Mouse (Mus musculus) lung, embryonic 14.5 days (tissue): ENCODE results near the gene Tshz2. TPM values are rescaled to one million over a fixed set of nuclear protein-coding genes. Genes with fewer than 3 reads are reported as not detected.

ENCODE experiments used
- ATAC-seq: fragments of 200-750 bp; cut with Nextera tagmentation; 2 replicates; pipeline ENCODE4 v1.8.0; 2017; ENCODE audit warnings: mild to moderate bottlenecking, moderate TSS enrichment, moderate library complexity; ENCODE audit not compliant: insufficient read depth
- DNase-seq: peaks from one replicate; pipeline ENCODE4 v3.0.0-alpha.2; 2015
- H3K27ac ChIP-seq: fragments of 300-500 bp; sonication (generic); 2 replicates; pipeline ENCODE4 v1.5.1; 2014; ENCODE audit warnings: low read depth, mild to moderate bottlenecking, moderate library complexity
- H3K27me3 ChIP-seq: fragments of 300-500 bp; sonication (generic); 2 replicates; pipeline ENCODE4 v1.6.1; 2014; ENCODE audit warnings: low read length, control low read depth; ENCODE audit not compliant: insufficient read depth
- H3K36me3 ChIP-seq: fragments of 300-500 bp; sonication (generic); 2 replicates; pipeline ENCODE4 v1.6.1; 2014; ENCODE audit warnings: control low read depth; ENCODE audit not compliant: insufficient read depth
- H3K4me1 ChIP-seq: fragments of 300-500 bp; sonication (generic); 2 replicates; pipeline ENCODE4 v1.6.1; 2014; ENCODE audit warnings: antibody characterized with exemption, control low read depth; ENCODE audit not compliant: insufficient read depth
- H3K4me2 ChIP-seq: fragments of 300-500 bp; sonication (generic); 2 replicates; pipeline ENCODE4 v1.6.1; 2014; ENCODE audit warnings: mild to moderate bottlenecking
- H3K4me3 ChIP-seq: fragments of 300-500 bp; sonication (generic); 2 replicates; pipeline ENCODE4 v1.5.1; 2014; ENCODE audit warnings: low read depth, low read length
- H3K9ac ChIP-seq: fragments of 300-500 bp; sonication (generic); 2 replicates; pipeline ENCODE4 v1.6.1; 2014
- H3K9me3 ChIP-seq: fragments of 300-500 bp; sonication (generic); 2 replicates; pipeline ENCODE4 v1.6.1; 2016; ENCODE audit warnings: low read depth, low read length, control low read depth
- CTCF ChIP-seq: IDR thresholded peaks from 2 replicates; pipeline ENCODE4 v1.5.1; 2016; ENCODE audit warnings: antibody characterized with exemption, low read depth
- WGBS: fragments of 180-500 bp; shearing (Covaris S2); extraction: QIAGEN DNeasy Blood & Tissue Kit; methylation state at CpG from one replicate; pipeline ENCODE4 v1.1.7; 2014; 5-methylcytosine and 5-hydroxymethylcytosine counted together
- polyA plus RNA-seq: library from polyadenylated mRNA; unstranded; fragments of >200 nt; fragmentation: Nextera tagmentation; extraction: Ambion mirVana; gene quantifications from 2 replicates; pipeline ENCODE4 v1.2.1, GENCODE M21; 2014

The Tshz2 gene
- polyA plus RNA-seq, 1 experiment from 2014 or later = 8.9 TPM

- WGBS = 32% methylated on average over 16 of the region's 16 CpGs
- Histone ChIP-seq H3K9ac (no peak overlapping the region), H3K4me2 (no peak overlapping the region), H3K9me3 (no peaks in the 10 kb centered on the region), H3K27me3 (no peaks in the 10 kb centered on the region), H3K36me3 (no peaks in the 10 kb centered on the region), H3K4me1 (peaks cover 22% of the 10 kb centered on the region), H3K27ac (0 out of 2 replicates have a peak overlapping the region, but pooled peaks have one; percentile 27), H3K4me3 (no peak overlapping the region)
- TF ChIP-seq CTCF = no peak
- DNase-seq (peak; percentile 92), ATAC-seq (peak; percentile 70)
These were observed 96.0 kb downstream of the Tshz2 start for GRCm38 (mm10) chr2:169728651-169729280.

DNA sequence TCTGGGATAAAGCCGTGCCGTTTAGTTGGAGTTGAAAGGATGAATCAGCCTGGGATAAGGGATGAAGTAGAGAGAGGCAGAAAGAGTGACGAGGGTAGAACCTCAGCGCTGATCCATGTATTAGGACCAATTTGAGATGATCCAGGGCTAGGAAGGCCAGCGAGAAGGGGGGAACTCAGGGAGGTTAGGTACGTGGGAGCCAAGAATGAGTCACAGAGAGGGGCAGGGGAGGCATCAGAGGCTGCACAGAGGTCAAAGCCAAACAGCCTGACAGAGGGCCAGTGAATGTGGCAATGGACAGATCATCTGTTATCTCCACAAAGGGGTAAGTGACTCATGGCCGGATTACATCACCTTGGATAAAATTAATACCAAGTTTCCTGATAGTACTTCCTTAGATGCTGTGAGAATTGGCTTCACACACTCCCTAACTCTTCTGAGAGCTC is 97.8 kb downstream of the Tshz2 start:
- DNase-seq (no peak), ATAC-seq (no peak)
- no peaks in the 10 kb centered on the region for H3K9me3 ChIP-seq
- TF ChIP-seq CTCF = no peak
- H3K4me1 ChIP-seq = peaks cover 13% of the 10 kb centered on the region; the same call in 1 of the 2 replicates
- no peak overlapping the region for H3K27ac ChIP-seq
- no peaks in the 10 kb centered on the region for H3K27me3 ChIP-seq
- WGBS = 64% methylated on average over 7 of the region's 7 CpGs
- H3K4me2 ChIP-seq = no peak overlapping the region
- no peak overlapping the region for H3K9ac ChIP-seq
- no peaks in the 10 kb centered on the region for H3K36me3 ChIP-seq
- no peak overlapping the region for H3K4me3 ChIP-seq

DNA sequence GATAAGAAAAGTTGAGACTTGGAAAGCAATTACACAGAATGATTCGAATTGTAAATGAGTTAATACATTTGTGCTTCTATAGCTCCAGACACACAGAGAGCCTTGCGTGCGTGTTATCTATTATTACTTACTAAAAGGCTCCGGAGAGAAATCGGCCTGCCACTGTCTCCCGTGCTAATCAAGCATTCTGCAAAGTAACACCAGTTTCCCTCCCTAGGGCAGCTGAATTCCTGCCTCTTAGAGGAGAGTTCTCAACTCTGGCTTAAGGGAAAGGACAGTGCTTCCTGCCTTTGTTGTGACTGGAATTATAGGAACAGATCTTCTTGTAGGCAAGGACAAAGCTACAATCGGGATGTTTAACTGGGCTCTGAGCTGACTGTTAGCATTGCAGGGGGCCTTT is 101.2 kb downstream of the Tshz2 start:
- DNase-seq (no peak), ATAC-seq (no peak)
- Histone ChIP-seq H3K4me1 (peaks cover 5% of the 10 kb centered on the region; the same call in 1 of the 2 replicates), H3K9me3 (no peaks in the 10 kb centered on the region), H3K9ac (no peak overlapping the region), H3K27ac (no peak overlapping the region), H3K4me2 (no peak overlapping the region), H3K36me3 (no peaks in the 10 kb centered on the region), H3K27me3 (no peaks in the 10 kb centered on the region), H3K4me3 (no peak overlapping the region)
- no peak for TF ChIP-seq CTCF
- 69% methylated on average over 7 of the region's 7 CpGs for WGBS

- H3K9ac ChIP-seq = no peak overlapping the region
- no peaks in the 10 kb centered on the region for H3K9me3 ChIP-seq
- no peaks in the 10 kb centered on the region for H3K4me1 ChIP-seq
- 88% methylated on average over 26 of the region's 26 CpGs for WGBS
- no peak for DNase-seq
- no peak for ATAC-seq
- no peak overlapping the region for H3K4me2 ChIP-seq
- no peaks in the 10 kb centered on the region for H3K27me3 ChIP-seq
- no peaks in the 10 kb centered on the region for H3K36me3 ChIP-seq
- H3K4me3 ChIP-seq = no peak overlapping the region
- TF ChIP-seq CTCF = no peak
- H3K27ac ChIP-seq = no peak overlapping the region
These were observed 102.9 kb downstream of the Tshz2 start for GRCm38 (mm10) chr2:169735475-169736406.

DNA sequence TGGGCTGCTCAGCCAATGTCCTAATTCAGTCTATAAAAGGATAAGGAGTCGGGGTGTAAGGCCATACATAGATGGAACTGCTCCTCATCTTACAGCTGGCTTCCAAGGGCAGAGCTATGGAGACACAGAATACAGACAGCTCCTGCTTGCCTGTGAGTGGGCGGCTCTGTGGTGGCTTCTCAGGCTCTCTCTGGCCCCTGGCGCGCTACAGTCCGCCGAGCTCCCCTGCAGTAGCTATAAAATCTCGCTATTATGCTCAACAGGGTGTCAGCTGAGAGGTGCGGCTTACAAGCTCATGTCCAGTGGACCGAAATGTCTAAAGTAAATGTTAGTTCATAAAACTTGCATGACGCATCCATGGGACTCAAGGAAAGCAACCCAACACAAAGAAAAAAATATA is 108.2 kb downstream of the Tshz2 start:
- 88% methylated on average over 10 of the region's 10 CpGs for WGBS
- Histone ChIP-seq H3K27ac (no peak overlapping the region), H3K4me3 (no peak overlapping the region), H3K9me3 (no peaks in the 10 kb centered on the region), H3K4me1 (peaks cover 7% of the 10 kb centered on the region; the same call in 1 of the 2 replicates), H3K9ac (no peak overlapping the region), H3K27me3 (no peaks in the 10 kb centered on the region), H3K36me3 (no peaks in the 10 kb centered on the region), H3K4me2 (no peak overlapping the region)
- ATAC-seq = no peak
- TF ChIP-seq CTCF = no peak
- no peak for DNase-seq

DNA sequence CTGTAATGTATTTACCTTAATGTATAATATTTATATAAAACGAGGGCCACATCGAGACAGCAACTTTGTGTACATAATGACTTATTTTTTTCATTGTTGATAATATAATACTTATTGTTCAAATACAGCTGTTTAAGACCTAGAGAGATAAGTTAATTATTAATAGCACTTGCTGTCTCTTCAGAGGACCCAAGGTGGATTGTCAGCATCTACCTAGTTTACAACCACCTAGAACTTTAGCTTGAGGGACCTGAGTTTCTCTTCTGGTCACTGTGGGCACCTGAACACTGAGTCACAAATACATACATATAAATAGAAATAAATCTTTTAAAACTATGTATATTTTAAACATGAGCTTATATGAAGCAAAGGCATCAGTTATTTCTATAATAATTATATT is 110.0 kb downstream of the Tshz2 start:
- Histone ChIP-seq H3K27ac (no peak overlapping the region), H3K4me1 (peaks cover 7% of the 10 kb centered on the region; the same call in 1 of the 2 replicates), H3K9me3 (0 out of 2 replicates have a peak, but pooled peaks cover 4% of the 10 kb centered on the region), H3K36me3 (no peaks in the 10 kb centered on the region), H3K4me3 (no peak overlapping the region), H3K4me2 (no peak overlapping the region), H3K9ac (no peak overlapping the region), H3K27me3 (no peaks in the 10 kb centered on the region)
- ATAC-seq = no peak
- 32% methylated on average over 2 of the region's 2 CpGs for WGBS
- TF ChIP-seq CTCF = no peak
- no peak for DNase-seq

GRCm38 (mm10) chr2:169743294-169743693 is 110.5 kb downstream of the Tshz2 start:
- no peak overlapping the region for H3K4me2 ChIP-seq
- no peak overlapping the region for H3K9ac ChIP-seq
- no peaks in the 10 kb centered on the region for H3K27me3 ChIP-seq
- no peak overlapping the region for H3K27ac ChIP-seq
- H3K4me3 ChIP-seq = no peak overlapping the region
- DNase-seq (no peak), ATAC-seq (no peak)
- H3K4me1 ChIP-seq = peaks cover 7% of the 10 kb centered on the region; the same call in 1 of the 2 replicates
- TF ChIP-seq CTCF = no peak
- H3K36me3 ChIP-seq = no peaks in the 10 kb centered on the region
- 46% methylated on average over 6 of the region's 6 CpGs for WGBS
- H3K9me3 ChIP-seq = 0 out of 2 replicates have a peak, but pooled peaks cover 4% of the 10 kb centered on the region
